Mouse (Mus musculus) left cerebral cortex, adult 8-10 months (tissue): ENCODE measurements around the gene Zbtb16. TPM values are rescaled to one million over a fixed set of nuclear protein-coding genes. Genes with fewer than 3 reads are reported as not detected.
A peak's percentile ranks its signal among the peaks of the same experiment; 100 is the strongest.

Experiments used
- DNase-seq, 2 experiments: peaks; one replicate each; pipeline ENCODE4 v3.0.0; 2022; ENCODE audit warnings: low spot score in 2 of 2
- total RNA-seq, 4 experiments: library from RNA; stranded (reverse); gene quantifications; 2 replicates each; pipeline ENCODE4 v1.2.4; 2022

Gene Zbtb16
- total RNA-seq, 4 experiments from 2014 or later, result 66.8 to 72.0 (median 69.8) TPM

DNA sequence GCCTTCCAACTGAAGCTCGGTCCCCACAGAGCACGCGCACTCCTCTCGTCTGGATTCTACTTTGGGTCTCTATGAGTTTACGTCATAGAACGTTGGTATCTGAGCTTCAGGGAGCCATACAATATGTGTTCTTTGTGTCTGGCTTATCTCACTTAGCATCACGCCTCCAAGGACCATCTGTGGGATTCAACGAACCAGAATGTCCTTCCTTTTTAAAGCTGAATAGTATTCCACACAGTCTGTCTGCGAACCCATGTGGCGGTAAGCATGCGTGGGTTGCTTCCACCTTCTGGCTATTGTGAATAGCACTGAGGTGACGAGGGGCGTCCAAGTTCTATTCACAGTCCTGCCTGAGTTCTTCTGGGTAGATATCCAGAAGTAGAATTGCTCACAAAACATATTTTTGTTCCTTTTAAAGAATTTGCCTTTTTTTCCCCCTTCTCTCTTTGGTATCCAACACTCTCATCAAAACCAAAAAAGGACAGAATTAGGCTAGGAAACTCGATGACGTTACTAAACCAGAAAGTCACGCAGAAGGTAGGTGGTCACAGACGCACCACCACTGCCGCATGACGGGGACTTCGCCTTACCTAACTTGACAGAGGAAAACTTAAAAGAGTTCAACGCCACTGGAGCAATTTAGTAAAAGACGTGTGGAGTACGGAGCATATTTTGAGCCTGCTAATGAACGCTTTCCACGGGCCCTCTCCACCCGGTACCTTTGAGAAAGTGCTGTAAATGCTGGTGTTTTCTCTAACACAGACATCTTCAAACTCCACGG, 32.4 kb downstream of the Zbtb16 start:
- DNase-seq, result peak in 1 of 2 experiments; percentile 91

DNA sequence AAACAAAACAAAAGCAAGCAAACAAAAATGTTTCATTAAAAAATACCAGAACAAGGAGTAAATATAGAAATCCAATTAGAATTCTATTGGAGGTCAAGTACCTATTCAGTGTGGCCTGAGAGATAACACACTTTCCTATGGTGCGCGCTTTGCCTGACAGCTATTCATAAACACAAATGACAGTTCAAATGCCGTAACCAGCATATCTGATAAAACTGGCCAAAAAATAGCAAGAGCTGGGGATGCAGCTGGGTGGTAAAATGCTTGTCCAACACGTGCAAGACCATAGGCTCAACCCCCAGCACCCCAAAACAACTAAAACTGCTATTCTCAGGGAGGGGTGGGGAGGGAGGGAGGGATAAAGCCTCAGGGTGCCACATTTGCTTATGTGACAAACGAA, 33.6 kb downstream of the Zbtb16 start:
- no peak for DNase-seq

DNA sequence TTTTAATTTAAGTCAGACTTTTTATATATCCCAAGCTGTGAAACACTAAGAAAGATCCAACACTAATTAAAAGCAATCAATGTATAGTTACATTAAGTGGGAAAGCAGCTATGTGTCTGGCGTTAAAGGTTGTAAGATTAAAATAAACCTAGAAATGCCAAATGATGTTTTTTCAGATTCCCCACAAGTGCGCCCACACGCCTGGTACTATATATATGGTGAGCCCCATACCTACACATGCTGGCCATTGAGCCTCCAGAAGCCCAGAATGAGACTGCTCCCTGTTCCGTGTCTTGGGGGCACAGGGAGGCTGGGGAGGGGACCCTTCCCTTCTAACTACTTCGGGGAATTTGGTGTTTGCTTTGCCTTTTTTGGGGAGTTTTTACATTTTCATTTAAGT, 34.7 kb downstream of the Zbtb16 start:
- DNase-seq, result no peak

DNA sequence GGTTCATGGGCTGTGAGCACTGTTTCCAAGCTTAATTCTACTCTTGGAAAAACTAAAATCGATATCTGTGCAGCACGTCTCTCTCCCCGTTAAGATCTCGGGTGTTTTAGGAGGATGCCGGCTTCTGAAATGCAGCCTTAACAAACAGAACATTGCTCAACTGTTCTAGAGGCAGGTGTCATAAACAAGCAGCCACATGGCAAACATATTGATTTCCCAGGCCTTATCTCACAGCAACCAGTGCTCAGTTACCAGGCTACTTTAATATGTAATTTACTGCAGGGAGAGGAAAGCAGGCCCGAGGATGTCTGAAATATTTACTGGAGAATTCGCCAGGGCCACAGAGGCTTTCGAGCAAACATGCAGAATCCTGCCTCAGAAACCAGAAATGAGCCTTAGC, 35.4 kb downstream of the Zbtb16 start:
- no peak for DNase-seq

DNA sequence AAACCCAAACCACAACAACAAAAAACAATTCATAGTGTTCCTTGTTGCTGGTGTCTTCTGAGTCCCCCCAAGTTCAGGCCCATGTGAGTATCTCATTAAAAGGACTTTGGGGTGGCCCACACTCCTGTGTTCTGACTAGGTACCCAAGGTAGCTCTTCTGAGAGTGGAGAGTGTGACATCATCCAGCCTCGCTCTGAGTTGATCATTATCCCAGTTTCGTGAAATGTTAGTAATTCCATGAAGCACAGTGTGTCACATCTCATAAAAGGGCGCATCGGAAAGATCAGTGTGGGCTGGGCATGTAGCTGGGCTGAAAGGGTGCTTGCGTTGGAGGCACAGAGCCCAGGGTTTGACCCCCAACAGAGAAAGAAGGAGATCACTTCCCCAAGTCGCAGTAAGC, 38.0 kb downstream of the Zbtb16 start:
- DNase-seq, result no peak

DNA sequence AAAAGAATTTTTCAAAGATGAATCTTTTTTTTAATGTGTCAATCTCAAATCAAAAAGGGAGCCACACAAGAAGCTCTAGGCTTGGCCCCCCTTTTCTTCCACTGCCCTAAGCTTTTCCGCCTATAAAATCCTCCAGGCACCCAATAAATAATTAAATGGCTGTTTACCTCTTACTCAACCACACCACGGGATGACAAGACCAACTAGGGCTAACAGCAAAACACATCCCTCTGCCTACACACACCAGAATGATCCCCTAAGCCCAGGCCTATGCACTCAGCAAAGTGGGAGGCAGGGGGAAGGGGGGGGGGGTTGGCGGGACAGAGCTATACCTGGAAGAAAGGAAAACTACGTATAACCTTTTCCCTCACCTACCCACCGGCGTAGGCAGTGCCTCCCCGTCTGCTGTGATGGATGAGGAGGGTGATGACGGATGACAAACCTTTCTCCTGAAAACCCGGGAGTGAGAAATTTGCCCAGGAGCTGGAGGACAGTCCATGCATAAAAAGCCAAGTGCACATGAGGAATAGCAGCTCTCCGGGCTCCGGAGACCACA, 39.7 kb downstream of the Zbtb16 start:
- no peak for DNase-seq

DNA sequence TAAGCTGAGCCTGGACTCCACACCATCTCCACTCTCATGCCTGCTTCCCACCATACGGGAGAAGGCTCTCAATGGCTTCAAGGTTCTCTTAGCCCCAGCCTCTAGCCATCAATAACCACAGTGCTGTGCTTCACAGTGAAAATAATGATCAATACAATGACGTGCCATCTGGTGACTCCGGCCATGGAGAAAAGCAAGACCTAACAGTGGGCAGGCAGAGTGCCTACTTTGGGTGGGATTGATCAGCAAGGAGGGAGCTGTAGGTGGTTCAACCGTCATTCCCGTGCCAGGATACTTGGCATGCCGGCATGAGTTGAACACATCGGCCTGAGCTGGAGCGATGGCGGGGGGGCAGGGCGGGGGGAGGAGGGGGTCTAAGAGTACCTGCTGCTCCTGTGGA, 40.3 kb downstream of the Zbtb16 start:
- DNase-seq, result no peak

DNA sequence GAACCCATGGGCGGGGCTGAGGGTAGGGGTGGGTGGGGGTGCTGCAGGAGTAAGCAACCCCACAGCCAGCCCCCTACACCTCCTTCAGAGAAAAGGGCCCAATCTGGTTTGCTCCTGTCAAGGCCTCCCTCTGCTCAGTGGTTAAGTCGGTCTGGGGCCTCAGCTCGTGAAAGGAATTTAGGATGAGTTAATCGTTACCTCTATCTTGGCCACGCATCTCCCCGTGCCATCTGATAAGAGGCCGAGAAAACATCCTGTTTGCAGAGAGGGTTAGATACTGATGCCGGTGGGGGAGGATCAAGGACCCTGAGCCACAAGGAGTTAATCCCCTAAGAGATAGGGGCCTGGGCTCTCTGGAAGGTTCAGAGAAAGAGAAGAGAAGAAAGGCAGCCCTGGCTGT, 40.9 kb downstream of the Zbtb16 start:
- no peak for DNase-seq

DNA sequence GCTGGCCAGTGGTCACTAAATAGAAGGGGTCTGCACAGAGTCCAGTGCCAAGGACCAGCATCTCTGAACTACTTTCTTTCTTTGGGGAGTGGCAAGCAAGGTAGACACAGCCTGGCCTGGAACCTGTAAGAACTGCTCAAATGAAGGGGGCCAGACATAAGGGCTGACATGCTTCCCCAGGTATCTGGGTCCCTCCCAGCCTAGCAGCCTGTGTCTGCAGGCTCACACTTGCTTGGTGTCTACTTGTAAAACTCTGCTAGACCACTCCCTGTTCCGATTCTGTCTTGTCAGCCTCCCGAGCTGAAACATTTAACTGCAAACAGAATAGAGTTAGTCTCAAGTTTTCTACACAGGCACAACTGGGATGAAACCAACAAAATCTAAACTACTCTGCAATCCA, 41.6 kb downstream of the Zbtb16 start:
- DNase-seq, result no peak

DNA sequence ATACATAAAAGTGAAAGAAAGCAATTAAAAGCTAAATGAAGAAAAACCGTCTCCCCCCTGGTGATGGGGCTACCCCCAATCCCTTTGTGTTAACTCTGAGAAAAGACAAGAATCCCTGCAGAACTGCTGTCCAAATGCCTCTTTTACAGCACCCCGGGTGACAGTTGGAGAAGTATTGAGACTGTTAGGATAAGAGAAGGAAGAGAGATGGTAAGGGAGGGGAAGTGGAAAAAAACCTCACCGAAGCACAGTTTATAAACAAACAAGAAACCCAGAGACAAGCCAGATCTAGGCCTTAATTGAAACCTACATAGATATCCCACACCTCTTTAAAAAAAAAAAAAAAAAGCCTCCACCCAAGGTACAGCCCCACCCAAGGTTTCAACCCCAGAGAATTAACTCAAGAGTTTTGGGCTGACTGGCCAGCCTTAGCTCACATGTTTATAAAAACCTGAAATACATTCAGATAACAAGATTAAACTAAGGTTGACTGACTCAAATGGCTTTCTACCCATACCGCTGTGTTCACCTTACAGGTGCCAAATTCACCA, 42.3 kb downstream of the Zbtb16 start:
- no peak for DNase-seq

DNA sequence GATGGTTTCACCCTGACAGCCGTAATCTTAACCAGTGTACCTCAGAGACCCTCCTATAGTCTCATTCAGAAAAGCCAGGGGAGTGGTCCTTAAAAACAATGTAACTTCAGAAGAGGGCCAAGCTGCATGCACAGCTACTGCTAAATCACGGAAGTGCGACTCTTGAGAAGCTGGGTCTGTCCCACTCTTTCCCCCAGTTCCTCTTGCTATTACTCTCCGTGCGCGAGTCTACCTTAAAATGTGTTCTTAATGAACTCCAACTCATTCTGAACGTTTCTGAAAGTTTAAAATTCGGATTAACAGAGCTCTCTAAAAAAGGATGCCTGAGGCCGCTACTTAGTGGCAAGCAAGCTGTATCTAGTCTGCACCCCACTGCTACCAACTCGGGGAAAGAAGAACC, 45.4 kb downstream of the Zbtb16 start:
- no peak for DNase-seq

DNA sequence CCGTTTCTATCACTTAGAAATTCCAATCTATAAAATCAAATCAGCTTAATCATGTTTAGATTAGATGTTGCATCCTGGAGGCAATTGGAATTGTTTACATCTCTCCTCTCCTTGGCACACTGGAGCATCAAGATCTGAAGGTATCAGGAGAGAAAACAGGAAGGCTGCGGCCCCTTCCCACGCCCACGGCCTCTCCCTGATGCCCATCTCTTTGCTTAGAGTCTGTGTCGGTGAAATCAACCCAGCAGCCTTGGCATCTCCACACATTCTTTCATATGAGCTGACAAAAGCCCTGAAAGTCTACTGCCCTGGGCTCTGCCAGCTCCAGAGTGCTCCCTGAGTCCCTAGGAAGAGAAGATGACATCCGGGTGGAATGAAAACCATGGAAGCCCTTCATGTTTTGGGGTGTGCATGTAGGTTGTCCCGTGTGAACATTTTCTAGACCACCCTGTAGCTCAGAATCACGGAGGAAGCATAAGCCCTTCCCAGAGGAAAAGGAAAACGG, 48.1 kb downstream of the Zbtb16 start:
- DNase-seq, result no peak

DNA sequence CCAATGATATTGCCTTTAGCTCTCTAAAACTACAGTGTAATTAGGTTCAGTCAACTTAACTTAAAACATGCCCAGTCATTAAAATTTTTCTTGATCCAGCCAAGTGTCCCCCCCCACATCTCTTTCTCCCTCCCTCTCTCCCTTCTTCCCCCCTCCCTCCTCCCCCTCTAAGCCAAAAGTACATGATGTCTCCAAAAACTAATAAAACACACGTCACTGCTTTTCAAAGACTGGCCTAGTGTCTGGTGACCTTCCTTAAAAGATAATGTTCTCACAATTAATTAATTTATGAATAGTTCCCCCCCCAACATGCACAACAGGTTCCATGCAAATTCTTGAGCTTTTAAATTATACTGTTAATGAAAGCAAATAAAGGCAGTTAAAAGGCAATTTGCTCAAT, 48.7 kb downstream of the Zbtb16 start:
- no peak for DNase-seq

DNA sequence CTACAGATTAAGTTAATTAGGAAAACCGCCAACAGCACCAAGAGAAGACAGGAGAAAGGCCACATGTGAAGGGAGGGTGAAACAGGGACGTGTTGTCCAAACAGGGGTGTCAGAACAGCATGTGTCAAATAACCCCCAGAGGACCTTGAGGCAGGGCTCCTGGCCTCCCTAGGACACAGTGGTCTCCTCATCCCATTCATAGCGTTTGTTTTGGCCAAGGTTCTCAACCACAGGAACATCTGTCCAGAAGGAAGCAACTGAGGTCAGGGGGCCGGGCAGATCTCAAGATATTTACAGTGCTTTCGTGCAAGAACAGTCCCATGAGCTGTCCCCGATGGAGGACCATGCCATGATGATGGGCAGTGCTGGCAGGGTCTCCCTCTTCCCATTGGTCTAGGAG, 49.2 kb downstream of the Zbtb16 start:
- no peak for DNase-seq

DNA sequence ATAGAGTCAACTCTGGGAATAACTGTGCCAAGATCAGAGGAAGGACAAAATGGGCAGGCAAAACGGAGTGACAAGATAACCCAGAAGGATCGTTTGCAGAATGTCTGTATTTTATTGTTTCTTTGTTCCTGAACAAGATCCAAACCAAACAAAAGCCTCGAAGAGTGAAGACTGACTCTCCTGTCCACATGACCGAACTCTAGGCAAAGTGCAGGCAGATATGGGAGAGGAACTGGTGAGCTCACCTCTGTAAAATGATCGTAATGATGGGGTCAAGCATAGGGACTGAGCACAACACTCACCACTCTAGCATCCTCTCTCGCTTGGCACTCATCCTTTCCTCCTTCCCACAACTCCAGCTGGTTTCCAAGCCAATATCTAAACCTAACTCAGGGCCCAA, 51.1 kb downstream of the Zbtb16 start:
- DNase-seq, result no peak

DNA sequence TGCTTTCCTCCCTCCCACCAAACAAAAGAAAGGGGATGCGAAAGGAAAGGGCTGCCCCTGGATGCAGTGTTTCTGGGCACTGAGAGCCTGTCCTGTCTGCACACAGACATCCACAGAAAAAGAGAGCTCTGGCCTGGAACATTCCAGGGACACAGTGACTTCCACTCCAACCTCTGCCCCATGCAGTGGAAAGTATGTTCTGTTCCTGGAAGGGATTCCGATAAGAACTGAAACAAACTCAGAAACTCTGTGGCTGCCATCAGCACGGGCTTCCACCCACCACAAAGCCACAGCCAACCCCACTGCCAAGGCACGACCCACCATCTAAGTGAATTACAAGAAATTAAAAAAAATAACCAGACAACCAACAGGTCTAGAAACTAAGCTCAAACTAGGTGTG, 52.7 kb downstream of the Zbtb16 start:
- no peak for DNase-seq

DNA sequence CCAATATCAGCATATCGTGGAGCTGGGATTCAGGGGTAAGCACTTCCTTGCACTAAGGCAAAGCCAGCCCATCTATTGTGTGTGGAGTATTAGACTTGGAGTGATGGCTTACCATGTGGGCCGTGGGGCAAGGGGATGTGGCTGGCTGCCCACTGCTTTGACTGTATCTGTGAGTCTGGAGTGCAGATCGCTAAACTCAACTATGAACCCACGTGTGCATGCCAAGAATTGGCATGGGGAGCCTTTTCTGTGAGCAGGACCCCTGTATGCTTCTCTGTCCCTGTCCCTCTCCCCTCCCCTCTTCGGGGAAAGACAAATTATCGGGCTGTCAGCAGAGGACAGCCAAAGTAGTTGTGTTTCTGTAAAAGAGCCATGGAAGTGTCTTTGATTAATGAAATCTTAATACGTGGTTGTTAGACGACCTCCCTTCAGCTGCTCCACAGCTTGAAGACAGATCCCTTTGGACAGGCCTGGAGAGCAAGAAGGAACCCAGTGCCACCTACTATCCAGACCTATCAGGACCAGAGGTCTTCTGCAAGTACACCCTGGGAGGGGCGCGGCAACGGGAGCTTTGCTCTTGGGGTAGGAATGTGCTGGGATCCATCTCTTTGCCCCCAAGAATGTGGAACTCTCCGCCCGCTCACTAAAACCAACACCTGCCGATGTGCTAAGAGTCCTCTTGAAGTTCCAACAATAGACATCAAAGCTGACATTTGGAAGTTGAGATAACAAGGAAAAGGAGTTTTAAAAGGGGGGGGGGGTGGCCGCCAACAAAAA, 53.5 kb downstream of the Zbtb16 start:
- DNase-seq, result no peak

DNA sequence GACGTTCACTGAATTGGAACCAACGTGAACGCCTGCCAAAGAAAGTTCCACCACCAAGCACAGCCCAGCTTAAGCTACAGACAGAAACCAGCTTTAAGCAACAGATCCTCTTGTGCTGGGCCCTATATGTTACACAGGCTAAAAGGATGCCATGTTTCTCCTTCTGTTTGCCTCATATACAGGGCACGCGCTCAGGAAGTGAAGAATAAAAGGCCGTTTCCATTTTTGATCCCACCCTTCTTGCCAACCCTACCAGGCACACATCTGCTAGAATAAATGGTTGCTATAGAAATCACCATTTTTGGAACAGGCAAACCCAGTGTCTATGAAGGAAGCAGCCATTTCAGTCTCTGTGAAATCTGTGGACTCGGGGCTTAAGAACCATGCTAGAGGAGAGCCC, 59.8 kb downstream of the Zbtb16 start:
- DNase-seq, result peak in 1 of 2 experiments; percentile 65

DNA sequence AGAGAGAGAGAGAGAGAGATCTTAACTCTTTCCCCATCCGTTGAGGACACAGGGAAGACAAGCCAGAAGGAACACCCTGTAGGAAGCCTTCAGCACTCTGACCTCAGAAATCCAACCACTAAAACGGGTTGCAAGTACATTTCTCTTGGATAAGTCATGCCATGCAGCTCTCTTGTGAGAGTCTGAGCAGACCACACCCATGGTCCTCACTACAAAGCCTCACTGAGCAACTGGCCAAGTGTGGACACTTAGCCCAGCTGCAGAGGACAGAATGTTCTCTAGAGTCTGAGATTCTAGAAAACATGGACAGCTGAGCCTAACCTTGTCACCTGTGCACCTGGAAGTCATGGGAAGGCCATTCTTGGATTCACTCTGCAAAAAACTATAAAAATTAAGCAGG, 60.5 kb downstream of the Zbtb16 start:
- DNase-seq, result no peak

DNA sequence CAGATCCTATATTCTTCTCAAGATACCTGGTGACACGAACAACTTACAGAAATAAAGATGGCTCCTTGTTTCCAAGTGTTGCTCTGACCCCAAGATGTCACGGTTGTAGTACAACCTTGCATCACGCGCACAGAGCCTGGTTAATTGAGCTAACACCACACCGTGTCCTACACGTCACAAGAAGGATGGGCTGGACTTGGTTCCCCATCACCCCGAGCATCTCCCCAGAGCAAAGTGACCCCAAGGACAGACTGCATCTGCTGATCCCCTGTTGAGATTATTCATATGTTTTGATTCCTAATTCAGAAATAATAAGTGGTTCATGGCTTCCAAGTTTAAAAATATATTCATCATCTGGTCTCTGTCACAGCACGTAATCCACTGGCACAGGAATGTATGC, 62.3 kb downstream of the Zbtb16 start:
- DNase-seq, result no peak

DNA sequence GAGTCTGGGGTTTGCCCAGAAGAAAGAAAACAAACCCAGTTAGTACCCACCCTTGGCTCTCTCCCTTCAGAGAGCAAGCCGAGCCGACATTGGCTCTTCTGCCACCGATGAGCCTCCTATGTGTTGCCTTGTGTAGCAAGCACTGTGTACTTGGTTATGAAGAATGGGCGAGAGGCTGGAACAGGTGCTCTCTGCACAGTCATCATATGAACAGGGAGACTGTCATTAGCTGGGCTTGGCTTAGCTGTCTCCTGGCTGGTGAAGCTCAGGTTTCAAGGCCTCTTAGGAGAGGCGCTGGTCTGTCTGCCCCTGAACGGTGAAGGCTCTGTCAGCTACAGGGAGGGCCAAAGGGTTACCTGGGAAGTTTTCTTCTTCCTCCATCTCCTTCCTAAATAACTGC, 62.9 kb downstream of the Zbtb16 start:
- no peak for DNase-seq

DNA sequence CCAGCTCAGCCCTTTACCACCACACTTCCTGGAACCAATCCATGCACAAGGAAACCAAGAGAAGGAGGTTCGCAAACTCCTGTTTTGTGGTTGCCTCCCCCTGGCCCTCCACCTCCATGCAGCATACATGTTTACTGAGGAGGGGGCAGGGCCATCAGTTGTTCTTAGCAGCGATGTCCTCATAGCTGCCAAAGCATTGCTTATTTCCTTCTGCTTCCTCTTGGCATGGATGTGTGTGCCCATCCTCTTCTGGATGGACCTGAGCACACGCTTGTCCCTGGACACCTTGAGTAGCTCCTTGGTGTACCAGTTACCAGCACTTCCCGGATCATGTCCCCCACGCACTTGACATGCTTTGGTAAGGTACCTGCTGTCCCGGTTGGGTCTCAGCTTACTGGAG, 64.5 kb downstream of the Zbtb16 start:
- no peak for DNase-seq
